In genomic region chr5:8424116-8424515, GRCm38 (mm10) we compare ENCODE assay signal across 8 mouse cellular contexts. TPM values are rescaled to one million over a fixed set of nuclear protein-coding genes. Genes with fewer than 3 reads are reported as not detected.
A peak's percentile ranks its signal among the peaks of the same experiment; 100 is the strongest.
DNase-seq lines count a peak whose midpoint lies in the region; ATAC-seq and TF ChIP-seq lines count a peak whose summit lies in the region.

No protein-coding gene starts in this region.

- H3K27me3 ChIP-seq in hindbrain, embryonic 10.5 days (ENCODE audit: insufficient read depth, poor library complexity, severe bottlenecking) = no peaks in the 10 kb centered on the region
- no peaks in the 10 kb centered on the region for H3K27me3 ChIP-seq in midbrain, embryonic 11.5 days (ENCODE audit: control insufficient read depth, insufficient read depth, low read length)

- peaks cover 16% of the 10 kb centered on the region for H3K4me1 ChIP-seq in hindbrain, embryonic 10.5 days (replicated peaks)
- no peaks in the 10 kb centered on the region; the same call in 1 of the 2 replicates for H3K4me1 ChIP-seq in midbrain, embryonic 11.5 days (ENCODE audit: control insufficient read depth, insufficient read depth, low read length)

- no peak for DNase-seq in gastrocnemius, adult 2 months
- DNase-seq in gastrocnemius, postnatal 36 days = no peak
- DNase-seq in WW6 (ENCODE audit: low read depth, low spot score) = peak; percentile 68
- peak; percentile 7 for DNase-seq in hindbrain, embryonic 10.5 days (ENCODE audit: low spot score)
- no peak for DNase-seq in midbrain, embryonic 11.5 days (ENCODE audit: low spot score, missing footprints)
- no peak for DNase-seq in ovary, postnatal 36 days (ENCODE audit: low spot score)
- no peak for DNase-seq in frontal cortex, postnatal 25 days (ENCODE audit: low spot score in 2 of 2)
- no peak for DNase-seq in left cerebral cortex, adult 11 months (ENCODE audit: low spot score)

- H3K27ac ChIP-seq in gastrocnemius, adult 2 months = no peak overlapping the region
- peak overlapping the region; percentile 29; the same call in 1 of the 2 replicates for H3K27ac ChIP-seq in hindbrain, embryonic 10.5 days
- H3K27ac ChIP-seq in midbrain, embryonic 11.5 days (ENCODE audit: low read depth, low read length) = no peak overlapping the region

- intact Hi-C loops in gastrocnemius, adult 2 months (cut with DNase I) = loop anchor here (5.0 to 10.0 kb wide), 4 partner anchors 57 to 738 kb away; partner anchors contain the start of genes Adam22, Crot and Dmtf1
- intact Hi-C loops in gastrocnemius, postnatal 36 days (cut with DNase I) = no loop called here

- H3K9ac ChIP-seq in midbrain, embryonic 11.5 days (ENCODE audit: low read length) = peak overlapping the region; percentile 41

- no peak for ATAC-seq in midbrain, embryonic 11.5 days (ENCODE audit: low FRiP score)

- peak overlapping the region; percentile 62 for H3K4me2 ChIP-seq in midbrain, embryonic 11.5 days

- H3K36me3 ChIP-seq in hindbrain, embryonic 10.5 days = peaks cover 18% of the 10 kb centered on the region
- no peaks in the 10 kb centered on the region for H3K36me3 ChIP-seq in midbrain, embryonic 11.5 days (ENCODE audit: control insufficient read depth, insufficient read depth, low read length)

- peak overlapping the region; percentile 98 for H3K4me3 ChIP-seq in gastrocnemius, adult 2 months
- H3K4me3 ChIP-seq in hindbrain, embryonic 10.5 days = peak overlapping the region; percentile 89
- H3K4me3 ChIP-seq in midbrain, embryonic 11.5 days (ENCODE audit: low read depth, low read length) = peak overlapping the region; percentile 77

- TF ChIP-seq CTCF in gastrocnemius, adult 2 months (IDR thresholded peaks at IDR 0.05) = no peak

- no peaks in the 10 kb centered on the region for H3K9me3 ChIP-seq in hindbrain, embryonic 10.5 days
- no peaks in the 10 kb centered on the region for H3K9me3 ChIP-seq in midbrain, embryonic 11.5 days (ENCODE audit: control insufficient read depth, low read length)

- WGBS in hindbrain, embryonic 10.5 days = 17% methylated on average over 7 of the region's 7 CpGs
- 17% methylated on average over 7 of the region's 7 CpGs for WGBS in midbrain, embryonic 11.5 days

RNA-seq across cellular contexts. Expression of gene Slc25a40, which starts 1.5 kb away (rescaled TPM):
- total RNA-seq in gastrocnemius, adult 2 months (2021) = 1 to 10 TPM; 3.3 to 4.5 TPM
- total RNA-seq in gastrocnemius, postnatal 36 days (2021) = 1 to 10 TPM; 3.9 to 4.2 TPM
- 6.7 and 9.3 TPM in 2 replicates for polyA plus RNA-seq in hindbrain, embryonic 10.5 days (2016; fragmentation: Nextera tagmentation; extraction: Ambion mirVana)
- polyA plus RNA-seq in midbrain, embryonic 11.5 days (2014; fragmentation: Nextera tagmentation; extraction: Ambion mirVana) = 7.9 and 10.3 TPM in 2 replicates

RNA-seq across cellular contexts. Expression of gene Dbf4, which starts 1.6 kb away (rescaled TPM):
- total RNA-seq in gastrocnemius, adult 2 months (2021) = under 1 TPM; 0.36 to 0.79 TPM
- under 1 TPM; 0.69 to 0.71 TPM for total RNA-seq in gastrocnemius, postnatal 36 days (2021)
- polyA plus RNA-seq in hindbrain, embryonic 10.5 days (2016; fragmentation: Nextera tagmentation; extraction: Ambion mirVana) = 44.8 and 60.7 TPM in 2 replicates
- 79.2 and 83.7 TPM in 2 replicates for polyA plus RNA-seq in midbrain, embryonic 11.5 days (2014; fragmentation: Nextera tagmentation; extraction: Ambion mirVana)

RNA-seq across cellular contexts. Expression of gene Adam22, which starts 56.2 kb away (rescaled TPM):
- 1 to 10 TPM; 1.6 to 2.8 TPM for total RNA-seq in gastrocnemius, adult 2 months (2021)
- 1 to 10 TPM; 1.6 to 2.0 TPM for total RNA-seq in gastrocnemius, postnatal 36 days (2021)
- 6.9 and 10.6 TPM in 2 replicates for polyA plus RNA-seq in hindbrain, embryonic 10.5 days (2016; fragmentation: Nextera tagmentation; extraction: Ambion mirVana)
- polyA plus RNA-seq in midbrain, embryonic 11.5 days (2014; fragmentation: Nextera tagmentation; extraction: Ambion mirVana) = 14.8 and 15.7 TPM in 2 replicates

Comparison
In these comparisons a context has a peak if more than half of its experiments do, and no peak if none do; other contexts are left out.
1. DNase-seq: peak in WW6 (single experiment) and hindbrain, embryonic 10.5 days (single experiment); none in gastrocnemius, adult 2 months (single experiment), gastrocnemius, postnatal 36 days (0 of 2), midbrain, embryonic 11.5 days (single experiment), ovary, postnatal 36 days (single experiment), frontal cortex, postnatal 25 days (0 of 2) and left cerebral cortex, adult 11 months (single experiment).
2. Peak in every context shown above with its lines, with median percentiles within 50 percentile points of each other: H3K4me3 ChIP-seq.